Mouse (Mus musculus) frontal cortex, postnatal 14 days (tissue): ENCODE data around the gene Mbd3.

Source experiments
- DNase-seq, 2 experiments: peaks; one replicate each; pipeline ENCODE4 v3.0.0; 2022; ENCODE audit warnings: low spot score in 2 of 2

The Mbd3 gene

GRCm38 (mm10) chr10:80396822-80397523 is 2.4 kb downstream of the Mbd3 start:
- no peak for DNase-seq

GRCm38 (mm10) chr10:80395025-80395627 is 4.2 kb downstream of the Mbd3 start:
- DNase-seq: no peak

- DNase-seq: no peak
Observed at GRCm38 (mm10) chr10:80392687-80393086, 6.7 kb downstream of the Mbd3 start.

- no peak for DNase-seq
Observed at GRCm38 (mm10) chr10:80390697-80391096, 8.7 kb downstream of the Mbd3 start.

- no peak for DNase-seq
Observed at GRCm38 (mm10) chr10:80389185-80389708, 10.1 kb downstream of the Mbd3 start.

GRCm38 (mm10) chr10:80388731-80389130 is 10.6 kb downstream of the Mbd3 start:
- DNase-seq: no peak

- DNase-seq: peak in 1 of 2 experiments; percentile 78
Observed at GRCm38 (mm10) chr10:80387522-80387959, 11.8 kb downstream of the Mbd3 start, which contains the start of gene Mex3d. Gene Mex3d (minus strand): TSS chr10:80387659.

GRCm38 (mm10) chr10:80386735-80387471 is 12.4 kb downstream of the Mbd3 start:
- no peak for DNase-seq

- DNase-seq: no peak
Observed at GRCm38 (mm10) chr10:80385811-80386734, 13.3 kb downstream of the Mbd3 start.

GRCm38 (mm10) chr10:80385310-80385709 is 14.0 kb downstream of the Mbd3 start:
- no peak for DNase-seq

GRCm38 (mm10) chr10:80384709-80385108 is 14.6 kb downstream of the Mbd3 start:
- no peak for DNase-seq

GRCm38 (mm10) chr10:80384115-80384639 is 15.2 kb downstream of the Mbd3 start:
- no peak for DNase-seq

- no peak for DNase-seq
Observed at GRCm38 (mm10) chr10:80383431-80383830, 15.9 kb downstream of the Mbd3 start.

- DNase-seq: no peak
Observed at GRCm38 (mm10) chr10:80382641-80383365, 16.5 kb downstream of the Mbd3 start.

GRCm38 (mm10) chr10:80377716-80378115 is 21.6 kb downstream of the Mbd3 start:
- no peak for DNase-seq

- peak; percentile 84 to 89 for DNase-seq
Observed at GRCm38 (mm10) chr10:80376160-80376559, 23.2 kb downstream of the Mbd3 start.

GRCm38 (mm10) chr10:80374063-80374462 is 25.3 kb downstream of the Mbd3 start:
- DNase-seq: peak in 1 of 2 experiments; percentile 66

- DNase-seq: no peak
Observed at GRCm38 (mm10) chr10:80372706-80373105, 26.6 kb downstream of the Mbd3 start.

GRCm38 (mm10) chr10:80371983-80372382 is 27.4 kb downstream of the Mbd3 start:
- DNase-seq: no peak

- DNase-seq: no peak
Observed at GRCm38 (mm10) chr10:80371411-80371966, 27.9 kb downstream of the Mbd3 start.
